Mouse (Mus musculus) embryo, embryonic 11 days (tissue): Measurements from ENCODE around the gene Zfp335.
A peak's percentile ranks its signal among the peaks of the same experiment; 100 is the strongest.

Source experiments
- DNase-seq: peaks from one replicate; pipeline ENCODE4 v3.0.0-alpha.2; 2015

The Zfp335 gene

GRCm38 (mm10) chr2:164924100-164924857 lies 12.7 kb upstream of the Zfp335 start:
- peak; percentile 81 for DNase-seq

GRCm38 (mm10) chr2:164923291-164923690 lies 11.7 kb upstream of the Zfp335 start:
- no peak for DNase-seq

- DNase-seq, result no peak
Observed at GRCm38 (mm10) chr2:164921984-164922383, 10.4 kb upstream of the Zfp335 start.

GRCm38 (mm10) chr2:164918325-164918724 lies 6.8 kb upstream of the Zfp335 start:
- DNase-seq, result peak; percentile 60

- no peak for DNase-seq
Observed at GRCm38 (mm10) chr2:164917371-164917770, 5.8 kb upstream of the Zfp335 start.

- no peak for DNase-seq
Observed at GRCm38 (mm10) chr2:164916820-164917219, 5.3 kb upstream of the Zfp335 start.

- no peak for DNase-seq
Observed at GRCm38 (mm10) chr2:164913428-164913786, 1.9 kb upstream of the Zfp335 start.

- DNase-seq, result no peak
Observed at GRCm38 (mm10) chr2:164912749-164913427, 1.3 kb upstream of the Zfp335 start.

- peak; percentile 33 for DNase-seq
Observed at GRCm38 (mm10) chr2:164912151-164912550, 594 bp upstream of the Zfp335 start.

GRCm38 (mm10) chr2:164910360-164911061 lies 1.0 kb downstream of the Zfp335 start:
- peak; percentile 31 for DNase-seq

- peak; percentile 63 for DNase-seq
Observed at GRCm38 (mm10) chr2:164909542-164909941, 2.0 kb downstream of the Zfp335 start.

GRCm38 (mm10) chr2:164909100-164909499 lies 2.5 kb downstream of the Zfp335 start:
- no peak for DNase-seq

GRCm38 (mm10) chr2:164908011-164908410 lies 3.5 kb downstream of the Zfp335 start:
- DNase-seq, result no peak

- DNase-seq, result no peak
Observed at GRCm38 (mm10) chr2:164907511-164907910, 4.0 kb downstream of the Zfp335 start.

GRCm38 (mm10) chr2:164906071-164906470 lies 5.5 kb downstream of the Zfp335 start:
- DNase-seq, result no peak

GRCm38 (mm10) chr2:164903496-164903895 lies 8.1 kb downstream of the Zfp335 start:
- no peak for DNase-seq

GRCm38 (mm10) chr2:164901380-164901779 lies 10.2 kb downstream of the Zfp335 start:
- no peak for DNase-seq

GRCm38 (mm10) chr2:164899723-164900459 lies 11.7 kb downstream of the Zfp335 start:
- no peak for DNase-seq

- DNase-seq, result no peak
Observed at GRCm38 (mm10) chr2:164899034-164899433, 12.5 kb downstream of the Zfp335 start.

- DNase-seq, result no peak
Observed at GRCm38 (mm10) chr2:164898008-164898407, 13.5 kb downstream of the Zfp335 start.

GRCm38 (mm10) chr2:164895885-164896284 lies 15.7 kb downstream of the Zfp335 start:
- no peak for DNase-seq

GRCm38 (mm10) chr2:164894644-164895043 lies 16.9 kb downstream of the Zfp335 start:
- no peak for DNase-seq

- no peak for DNase-seq
Observed at GRCm38 (mm10) chr2:164894048-164894447, 17.5 kb downstream of the Zfp335 start.
